Mouse (Mus musculus): ENCODE data around the gene Ldhd. TPM values are rescaled to one million over a fixed set of nuclear protein-coding genes. Genes with fewer than 3 reads are reported as not detected.
A peak's percentile ranks its signal among the peaks of the same experiment; 100 is the strongest.

Ldhd gene
- total and polyA plus RNA-seq, 3 experiments: 0.04 TPM; not detected in 2

GRCm38 (mm10) chr8:111622553-111622952, 7.6 kb downstream of the Ldhd start:
- Histone ChIP-seq H3K79me2 (ENCODE audit: control insufficient read depth, insufficient read depth, low read length, poor library complexity) (no peaks in the 10 kb centered on the region), H3K9me3 (replicated peaks; ENCODE audit: insufficient read depth, low read length) (no peaks in the 10 kb centered on the region), H3K4me3 (ENCODE audit: control insufficient read depth in 1 of 2, insufficient read depth in 1 of 2, low read depth in 2 of 2, low read length in 2 of 2) (no peak overlapping the region), H3K36me3 (ENCODE audit: control insufficient read depth in 1 of 2, insufficient read depth in 2 of 2, low read length in 2 of 2) (no peaks in the 10 kb centered on the region), H3K27me3 (ENCODE audit: control insufficient read depth in 1 of 2, insufficient read depth in 2 of 2, low read length in 2 of 2) (no peaks in the 10 kb centered on the region), H3K9ac (ENCODE audit: control insufficient read depth, low read depth, low read length, poor library complexity, severe bottlenecking) (no peak overlapping the region), H3K4me1 (ENCODE audit: control insufficient read depth in 1 of 2, insufficient read depth in 2 of 2, low read length in 2 of 2) (no peaks in the 10 kb centered on the region), H3K27ac (ENCODE audit: control insufficient read depth, low read depth, low read length) (no peak overlapping the region)
- no peak for DNase-seq (ENCODE audit: low read depth, low spot score)
- TF ChIP-seq SMC3 (IDR thresholded peaks at IDR 0.05; ENCODE audit: low read depth, low read length): 0 out of 2 replicates have a peak, but pooled peaks have one; percentile 10
- no peak for TF ChIP-seq TCF12 (IDR thresholded peaks at IDR 0.05; ENCODE audit: low read depth, low read length)

GRCm38 (mm10) chr8:111622104-111622503, 8.1 kb downstream of the Ldhd start:
- Histone ChIP-seq H3K9me3 (replicated peaks; ENCODE audit: insufficient read depth, low read length) (no peaks in the 10 kb centered on the region), H3K27me3 (ENCODE audit: control insufficient read depth in 1 of 2, insufficient read depth in 2 of 2, low read length in 2 of 2) (no peaks in the 10 kb centered on the region), H3K4me3 (ENCODE audit: control insufficient read depth in 1 of 2, insufficient read depth in 1 of 2, low read depth in 2 of 2, low read length in 2 of 2) (no peak overlapping the region), H3K9ac (ENCODE audit: control insufficient read depth, low read depth, low read length, poor library complexity, severe bottlenecking) (no peak overlapping the region), H3K79me2 (ENCODE audit: control insufficient read depth, insufficient read depth, low read length, poor library complexity) (no peaks in the 10 kb centered on the region), H3K4me1 (ENCODE audit: control insufficient read depth in 1 of 2, insufficient read depth in 2 of 2, low read length in 2 of 2) (no peaks in the 10 kb centered on the region), H3K27ac (ENCODE audit: control insufficient read depth, low read depth, low read length) (no peak overlapping the region), H3K36me3 (ENCODE audit: control insufficient read depth in 1 of 2, insufficient read depth in 2 of 2, low read length in 2 of 2) (no peaks in the 10 kb centered on the region)
- no peak for TF ChIP-seq RCOR1 (IDR thresholded peaks at IDR 0.05; ENCODE audit: low read depth, low read length)
- TF ChIP-seq ETS1 (IDR thresholded peaks at IDR 0.05; ENCODE audit: low read depth, low read length): no peak
- TF ChIP-seq USF1 (IDR thresholded peaks at IDR 0.05; ENCODE audit: low read depth, low read length): no peak
- no peak for TF ChIP-seq MAX (IDR thresholded peaks at IDR 0.05; ENCODE audit: low read length)
- no peak for TF ChIP-seq CTCF (IDR thresholded peaks at IDR 0.05 in 2 of 3, conservative IDR thresholded peaks at IDR 0.05 in 1 of 3; ENCODE audit: control insufficient read depth in 1 of 3, insufficient read depth in 1 of 3, low read depth in 2 of 3, low read length in 3 of 3, poor library complexity in 1 of 3, severe bottlenecking in 1 of 3)
- no peak for TF ChIP-seq USF2 (IDR thresholded peaks at IDR 0.05; ENCODE audit: borderline replicate concordance in 1 of 2, insufficient read depth in 1 of 2, low read depth in 1 of 2, low read length in 2 of 2)
- no peak for TF ChIP-seq TBP (IDR thresholded peaks at IDR 0.05; ENCODE audit: low read depth, low read length)
- TF ChIP-seq JUND (IDR thresholded peaks at IDR 0.05; ENCODE audit: low read depth, low read length): no peak
- TF ChIP-seq MYC (IDR thresholded peaks at IDR 0.05; ENCODE audit: low read depth, low read length): no peak
- no peak for TF ChIP-seq CHD2 (IDR thresholded peaks at IDR 0.05; ENCODE audit: low read length)
- no peak for TF ChIP-seq MYB (IDR thresholded peaks at IDR 0.05; ENCODE audit: low read depth, low read length)
- no peak for DNase-seq (ENCODE audit: low read depth, low spot score)

- TF ChIP-seq TBP (IDR thresholded peaks at IDR 0.05; ENCODE audit: low read depth, low read length) (no peak), ZNF384 (IDR thresholded peaks at IDR 0.05; ENCODE audit: low read depth, low read length) (no peak), UBTF (IDR thresholded peaks at IDR 0.05; ENCODE audit: borderline replicate concordance, insufficient read depth, low read depth, low read length) (no peak)
- Histone ChIP-seq H3K4me3 (ENCODE audit: control insufficient read depth in 1 of 2, insufficient read depth in 1 of 2, low read depth in 2 of 2, low read length in 2 of 2) (no peak overlapping the region), H3K4me1 (ENCODE audit: control insufficient read depth in 1 of 2, insufficient read depth in 2 of 2, low read length in 2 of 2) (no peaks in the 10 kb centered on the region), H3K79me2 (ENCODE audit: control insufficient read depth, insufficient read depth, low read length, poor library complexity) (no peaks in the 10 kb centered on the region), H3K9me3 (replicated peaks; ENCODE audit: insufficient read depth, low read length) (no peaks in the 10 kb centered on the region), H3K36me3 (ENCODE audit: control insufficient read depth in 1 of 2, insufficient read depth in 2 of 2, low read length in 2 of 2) (no peaks in the 10 kb centered on the region), H3K9ac (ENCODE audit: control insufficient read depth, low read depth, low read length, poor library complexity, severe bottlenecking) (no peak overlapping the region), H3K27me3 (ENCODE audit: control insufficient read depth in 1 of 2, insufficient read depth in 2 of 2, low read length in 2 of 2) (no peaks in the 10 kb centered on the region), H3K27ac (ENCODE audit: control insufficient read depth, low read depth, low read length) (no peak overlapping the region)
- no peak for DNase-seq (ENCODE audit: low read depth, low spot score)
Observed at GRCm38 (mm10) chr8:111619936-111620335, 10.2 kb downstream of the Ldhd start.

Data from MEL (cell line).